Mouse (Mus musculus): ENCODE measurements at regions not wholly inside any gene's neighbourhood (a gene's known extent, or its start where the extent isn't known, plus 50 kb on each side); places are given as distances from the start of the nearest gene placed in this dataset.
"Not testable (repeated sequence)": the region's sequence is repeated elsewhere in the genome, so short reads cannot be mapped to it uniquely, and the experiment has no call there.

DNA sequence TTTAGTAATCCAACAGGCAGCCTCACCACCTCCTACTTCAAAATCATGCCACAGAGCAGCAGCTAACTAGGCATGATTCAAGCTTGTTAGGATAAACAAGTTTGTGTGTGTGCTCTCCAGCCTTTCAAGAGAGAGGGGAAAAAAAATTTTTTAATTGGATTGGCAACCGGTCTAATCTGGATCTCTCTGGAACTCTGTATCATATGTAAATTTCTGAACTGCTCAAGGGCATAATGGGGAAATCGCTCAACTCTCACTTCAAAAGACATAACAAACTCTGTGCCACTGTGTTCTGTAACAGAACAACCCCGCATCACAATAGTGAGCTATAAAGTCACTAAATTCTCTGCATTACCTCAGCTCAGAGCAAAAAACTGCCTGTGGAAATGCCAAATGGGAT lies 147.9 kb upstream of the Krtap11-1 start:
- TF ChIP-seq IRF4 (IDR thresholded peaks at IDR 0.05; ENCODE audit: low read depth, low read length) (no peak), RAD21 (IDR thresholded peaks at IDR 0.05; ENCODE audit: low read depth, low read length) (no peak), ZC3H11A (IDR thresholded peaks at IDR 0.05; ENCODE audit: low read depth, low read length) (no peak), PAX5 (IDR thresholded peaks at IDR 0.05; ENCODE audit: low read length) (no peak), GABPA (IDR thresholded peaks at IDR 0.05; ENCODE audit: insufficient replicate concordance, low read depth, low read length) (no peak), CTCF (conservative IDR thresholded peaks at IDR 0.05 in 1 of 2, IDR thresholded peaks at IDR 0.05 in 1 of 2; ENCODE audit: low read depth in 2 of 2, low read length in 2 of 2) (no peak), CHD2 (IDR thresholded peaks at IDR 0.05; ENCODE audit: low read length) (no peak), ZMIZ1 (IDR thresholded peaks at IDR 0.05; ENCODE audit: low read depth, low read length) (no peak), ZKSCAN1 (IDR thresholded peaks at IDR 0.05; ENCODE audit: borderline replicate concordance, low read depth, low read length) (no peak), CHD1 (IDR thresholded peaks at IDR 0.05; ENCODE audit: low read depth, low read length) (no peak), RCOR1 (conservative IDR thresholded peaks at IDR 0.05; ENCODE audit: low read depth, low read length) (no peak), UBTF (IDR thresholded peaks at IDR 0.05; ENCODE audit: low read depth, low read length) (no peak)
- Histone ChIP-seq H3K27ac (ENCODE audit: insufficient read depth, low read depth) (no peak overlapping the region), H3K27me3 (replicated peaks) (no peaks in the 10 kb centered on the region), H3K9ac (ENCODE audit: insufficient read depth, low read depth) (no peak overlapping the region), H3K9me3 (replicated peaks; ENCODE audit: low read length) (peaks cover 56% of the 10 kb centered on the region), H3K36me3 (replicated peaks in 1 of 2; ENCODE audit: control insufficient read depth in 1 of 2, insufficient read depth in 1 of 2, low read length in 1 of 2) (no peaks in the 10 kb centered on the region), H3K4me3 (replicated peaks in 1 of 3; ENCODE audit: low read depth in 2 of 3, low read length in 2 of 3, poor library complexity in 1 of 3) (no peak overlapping the region), H3K4me1 (ENCODE audit: control insufficient read depth in 1 of 2, insufficient read depth in 2 of 2) (no peaks in the 10 kb centered on the region), H3K4me2 (ENCODE audit: insufficient read depth, low read depth, poor library complexity, severe bottlenecking) (no peak overlapping the region), H3K79me2 (replicated peaks; ENCODE audit: control insufficient read depth, extremely low read depth, insufficient read depth, poor library complexity, severe bottlenecking) (no peaks in the 10 kb centered on the region)
- dilution Hi-C loops (cut with MboI; ENCODE audit: extremely low pct_ligation_motif_present, extremely low pct_unique_long_range_greater_than_20kb, low sequenced_read_pairs), result no loop called here
- in situ Hi-C loops (cut with MboI; ENCODE audit: low pct_ligation_motif_present, low pct_unique_long_range_greater_than_20kb, low sequenced_read_pairs), result no loop called here
- DNase-seq (ENCODE audit: extremely low read depth), result no peak

DNA sequence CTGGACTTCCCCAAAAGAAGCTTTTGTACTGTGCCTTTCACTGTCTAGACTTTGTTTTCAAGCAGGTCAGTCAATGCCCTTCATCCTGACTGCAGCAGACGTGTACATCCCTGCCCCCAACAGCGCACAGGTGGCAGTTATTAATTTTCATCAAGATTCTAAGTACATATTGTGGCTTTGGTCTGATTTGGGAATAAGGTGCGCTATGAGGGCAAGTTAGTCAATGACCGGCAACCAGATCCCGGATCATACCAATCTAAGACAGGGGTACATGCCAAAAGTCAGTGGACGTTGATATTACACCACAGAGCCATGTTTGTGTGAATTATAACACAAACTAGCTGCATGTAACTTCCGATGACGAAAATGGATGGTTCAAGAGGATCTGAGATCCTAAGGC lies 144.7 kb upstream of the Krtap11-1 start:
- dilution Hi-C loops (cut with MboI; ENCODE audit: extremely low pct_ligation_motif_present, extremely low pct_unique_long_range_greater_than_20kb, low sequenced_read_pairs); H3K4me1 ChIP-seq (ENCODE audit: control insufficient read depth in 1 of 2, insufficient read depth in 2 of 2); H3K9ac ChIP-seq (ENCODE audit: insufficient read depth, low read depth); H3K4me2 ChIP-seq (ENCODE audit: insufficient read depth, low read depth, poor library complexity, severe bottlenecking); DNase-seq (ENCODE audit: extremely low read depth); H3K79me2 ChIP-seq (replicated peaks; ENCODE audit: control insufficient read depth, extremely low read depth, insufficient read depth, poor library complexity, severe bottlenecking); in situ Hi-C loops (cut with MboI; ENCODE audit: low pct_ligation_motif_present, low pct_unique_long_range_greater_than_20kb, low sequenced_read_pairs); H3K36me3 ChIP-seq (replicated peaks in 1 of 2; ENCODE audit: control insufficient read depth in 1 of 2, insufficient read depth in 1 of 2, low read length in 1 of 2); H3K4me3 ChIP-seq (replicated peaks in 1 of 3; ENCODE audit: low read depth in 2 of 3, low read length in 2 of 3, poor library complexity in 1 of 3); H3K27me3 ChIP-seq (replicated peaks); H3K27ac ChIP-seq (ENCODE audit: insufficient read depth, low read depth): not testable (repeated sequence)
- H3K9me3 ChIP-seq (replicated peaks; ENCODE audit: low read length), result peaks cover 35% of the 10 kb centered on the region

DNA sequence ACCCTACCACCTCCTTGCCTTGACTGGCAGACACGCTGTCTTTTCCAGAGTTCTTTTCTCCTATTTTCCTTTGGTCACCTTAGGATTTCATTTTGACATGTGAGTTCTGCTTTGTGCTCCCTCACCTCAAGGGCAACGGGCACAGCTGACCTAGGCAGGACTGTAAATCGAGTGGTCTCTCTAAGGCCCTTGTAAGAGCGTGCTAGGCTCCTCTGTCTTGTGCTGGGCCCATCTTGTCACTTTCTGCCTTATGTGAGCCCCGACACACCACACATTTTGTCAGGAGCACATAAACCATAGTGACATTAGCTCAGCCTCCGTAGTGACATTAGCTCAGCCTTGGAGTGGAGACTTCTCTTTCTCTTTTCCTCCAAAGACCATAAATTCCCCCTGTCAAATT lies 133.3 kb upstream of the Krtap11-1 start:
- Histone ChIP-seq H3K79me2 (replicated peaks; ENCODE audit: control insufficient read depth, extremely low read depth, insufficient read depth, poor library complexity, severe bottlenecking) (no peaks in the 10 kb centered on the region), H3K9ac (ENCODE audit: insufficient read depth, low read depth) (no peak overlapping the region), H3K36me3 (replicated peaks in 1 of 2; ENCODE audit: control insufficient read depth in 1 of 2, insufficient read depth in 1 of 2, low read length in 1 of 2) (no peaks in the 10 kb centered on the region), H3K4me3 (replicated peaks in 1 of 3; ENCODE audit: low read depth in 2 of 3, low read length in 2 of 3, poor library complexity in 1 of 3) (no peak overlapping the region), H3K27me3 (replicated peaks) (no peaks in the 10 kb centered on the region), H3K4me1 (ENCODE audit: control insufficient read depth in 1 of 2, insufficient read depth in 2 of 2) (no peaks in the 10 kb centered on the region), H3K4me2 (ENCODE audit: insufficient read depth, low read depth, poor library complexity, severe bottlenecking) (no peak overlapping the region), H3K9me3 (replicated peaks; ENCODE audit: low read length) (peaks cover 83% of the 10 kb centered on the region), H3K27ac (ENCODE audit: insufficient read depth, low read depth) (no peak overlapping the region)
- in situ Hi-C loops (cut with MboI; ENCODE audit: low pct_ligation_motif_present, low pct_unique_long_range_greater_than_20kb, low sequenced_read_pairs) (no loop called here), dilution Hi-C loops (cut with MboI; ENCODE audit: extremely low pct_ligation_motif_present, extremely low pct_unique_long_range_greater_than_20kb, low sequenced_read_pairs) (no loop called here)
- DNase-seq (ENCODE audit: extremely low read depth), result no peak
- TF ChIP-seq RCOR1 (conservative IDR thresholded peaks at IDR 0.05; ENCODE audit: low read depth, low read length) (no peak), CHD2 (IDR thresholded peaks at IDR 0.05; ENCODE audit: low read length) (no peak), ZC3H11A (IDR thresholded peaks at IDR 0.05; ENCODE audit: low read depth, low read length) (no peak), TBP (conservative IDR thresholded peaks at IDR 0.05; ENCODE audit: low read depth, low read length) (no peak), JUN (IDR thresholded peaks at IDR 0.05; ENCODE audit: insufficient read depth, low read depth, low read length) (no peak), MXI1 (IDR thresholded peaks at IDR 0.05; ENCODE audit: low read depth, low read length) (no peak), ZKSCAN1 (IDR thresholded peaks at IDR 0.05; ENCODE audit: borderline replicate concordance, low read depth, low read length) (no peak), RAD21 (IDR thresholded peaks at IDR 0.05; ENCODE audit: low read depth, low read length) (no peak)
